Mouse (Mus musculus) hindbrain, embryonic 13.5 days (tissue): ENCODE measurements around the gene Ip6k3. TPM values are rescaled to one million over a fixed set of nuclear protein-coding genes. Genes with fewer than 3 reads are reported as not detected.

Experiments used
- ATAC-seq: fragments of 200-750 bp; cut with Nextera tagmentation; 2 replicates; pipeline ENCODE4 v1.8.0; 2017; ENCODE audit warnings: moderate TSS enrichment; ENCODE audit not compliant: low FRiP score
- H3K27ac ChIP-seq: fragments of 300-500 bp; sonication (generic); 2 replicates; pipeline ENCODE4 v1.5.1; 2015; ENCODE audit warnings: inconsistent platforms, mild to moderate bottlenecking, moderate library complexity
- H3K27me3 ChIP-seq: fragments of 300-500 bp; sonication (generic); 2 replicates; pipeline ENCODE4 v1.6.1; 2015; ENCODE audit warnings: mild to moderate bottlenecking, inconsistent platforms
- H3K36me3 ChIP-seq: fragments of 300-500 bp; sonication (generic); 2 replicates; pipeline ENCODE4 v1.6.1; 2015; ENCODE audit warnings: mild to moderate bottlenecking, inconsistent platforms
- H3K4me1 ChIP-seq: fragments of 300-500 bp; sonication (generic); replicated peaks from 2 replicates; pipeline ENCODE4 v1.6.1; 2015; ENCODE audit warnings: inconsistent platforms
- H3K4me2 ChIP-seq: fragments of 300-500 bp; sonication (generic); 2 replicates; pipeline ENCODE4 v1.6.1; 2015; ENCODE audit warnings: inconsistent platforms, mild to moderate bottlenecking, moderate library complexity
- H3K4me3 ChIP-seq: fragments of 300-500 bp; sonication (generic); 2 replicates; pipeline ENCODE4 v1.5.1; 2015; ENCODE audit warnings: mild to moderate bottlenecking, inconsistent platforms
- H3K9ac ChIP-seq: fragments of 300-500 bp; sonication (generic); 2 replicates; pipeline ENCODE4 v1.6.1; 2015; ENCODE audit warnings: mild to moderate bottlenecking, inconsistent platforms
- H3K9me3 ChIP-seq: fragments of 300-500 bp; sonication (generic); 2 replicates; pipeline ENCODE4 v1.6.1; 2016; ENCODE audit warnings: inconsistent platforms
- WGBS: fragments of 180-500 bp; shearing (Covaris S2); methylation state at CpG from one replicate; pipeline ENCODE4 v1.1.7; 2015; 5-methylcytosine and 5-hydroxymethylcytosine counted together
- polyA plus RNA-seq: library from polyadenylated mRNA; unstranded; fragments of >200 nt; fragmentation: Nextera tagmentation; extraction: Ambion mirVana; gene quantifications from 2 replicates; pipeline ENCODE4 v1.2.1, GENCODE M21; 2015

Gene Ip6k3
- polyA plus RNA-seq, 1 experiment from 2014 or later = 0.45 TPM

DNA sequence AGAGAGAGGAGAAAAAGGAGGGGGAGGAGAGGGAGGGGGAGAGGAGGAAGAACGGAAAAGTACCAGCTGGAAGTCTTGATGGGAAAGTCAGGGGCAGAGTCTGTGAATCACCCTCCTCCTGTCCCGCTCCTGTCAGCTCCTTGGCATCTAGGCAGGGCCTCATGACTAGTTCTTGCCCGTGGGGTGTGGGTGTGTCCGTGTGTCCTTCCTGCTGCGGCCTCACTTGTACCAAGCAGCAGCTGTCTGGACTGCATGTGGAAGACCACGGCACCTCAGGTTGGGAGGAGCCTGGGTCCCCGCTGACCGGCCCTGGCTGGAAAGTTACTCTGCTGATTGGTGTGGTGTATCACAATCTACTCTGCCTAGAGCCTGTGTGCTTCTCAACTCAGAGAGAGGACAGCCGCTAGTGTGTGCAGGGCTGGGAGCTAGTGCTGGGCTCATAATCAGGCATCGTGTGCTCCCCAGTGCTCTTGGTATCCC is 25.6 kb downstream of the Ip6k3 start:
- Histone ChIP-seq H3K9ac (no peak overlapping the region), H3K36me3 (no peaks in the 10 kb centered on the region), H3K4me1 (peaks cover 64% of the 10 kb centered on the region), H3K27me3 (no peaks in the 10 kb centered on the region), H3K9me3 (no peaks in the 10 kb centered on the region), H3K4me3 (no peak overlapping the region), H3K4me2 (no peak overlapping the region), H3K27ac (no peak overlapping the region)
- ATAC-seq = no peak
- WGBS = 61% methylated on average over 10 of the region's 10 CpGs

DNA sequence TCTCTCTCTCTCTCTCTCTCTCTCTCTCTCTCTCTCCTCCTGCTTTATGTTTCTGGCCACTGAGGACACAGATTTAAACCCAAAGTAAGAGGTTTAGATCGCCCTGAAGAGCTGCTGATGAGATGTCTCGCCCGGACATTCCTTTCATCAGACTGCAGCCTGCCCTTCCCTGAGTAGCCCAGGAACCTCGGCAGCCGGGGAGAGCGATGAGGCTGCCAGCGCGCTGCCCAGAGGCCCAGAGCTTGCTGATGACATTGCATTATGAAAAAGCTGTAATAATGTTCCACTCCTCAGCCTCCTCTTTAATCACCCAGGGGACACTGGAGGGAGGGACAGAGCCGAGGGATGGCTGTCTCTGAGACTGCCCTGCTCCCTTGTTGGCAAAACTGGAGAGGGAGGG is 27.3 kb downstream of the Ip6k3 start:
- ATAC-seq = 0 out of 2 replicates have a peak, but pooled peaks have one; percentile 32
- H3K27ac ChIP-seq = peak overlapping the region; percentile 72

DNA sequence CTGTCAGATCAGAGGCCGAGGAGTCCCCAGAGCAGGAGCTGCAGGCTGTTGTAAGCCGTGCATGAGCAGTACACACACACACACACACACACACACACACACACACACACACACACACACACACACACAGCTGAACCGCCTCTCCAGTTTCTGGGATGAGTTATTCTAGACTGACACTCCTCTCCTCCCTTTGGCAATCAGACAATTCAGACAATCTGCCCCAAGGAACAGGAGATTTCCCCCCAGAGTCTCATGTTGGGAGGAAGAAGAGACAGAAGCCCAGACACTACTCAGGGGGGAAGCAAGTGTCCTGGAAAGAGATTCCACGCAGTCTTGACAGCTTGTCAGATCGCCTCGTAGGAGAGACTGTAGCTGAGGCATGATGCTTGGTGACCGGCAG is 28.3 kb downstream of the Ip6k3 start:
- Histone ChIP-seq H3K27ac (peak overlapping the region; percentile 72), H3K9ac (no peak overlapping the region), H3K9me3 (no peaks in the 10 kb centered on the region), H3K4me2 (no peak overlapping the region), H3K4me3 (no peak overlapping the region), H3K27me3 (no peaks in the 10 kb centered on the region), H3K4me1 (peaks cover 60% of the 10 kb centered on the region), H3K36me3 (no peaks in the 10 kb centered on the region)
- no peak for ATAC-seq
- WGBS = 42% methylated on average over 7 of the region's 7 CpGs

More for the DNA sequence above, 27.3 kb downstream of the Ip6k3 start:
- peaks cover 53% of the 10 kb centered on the region for H3K4me1 ChIP-seq
- H3K9me3 ChIP-seq = no peaks in the 10 kb centered on the region
- H3K27me3 ChIP-seq = no peaks in the 10 kb centered on the region
- H3K36me3 ChIP-seq = no peaks in the 10 kb centered on the region
- WGBS = 43% methylated on average over 9 of the region's 9 CpGs
- H3K4me3 ChIP-seq = no peak overlapping the region
- no peak overlapping the region for H3K4me2 ChIP-seq
- H3K9ac ChIP-seq = no peak overlapping the region

DNA sequence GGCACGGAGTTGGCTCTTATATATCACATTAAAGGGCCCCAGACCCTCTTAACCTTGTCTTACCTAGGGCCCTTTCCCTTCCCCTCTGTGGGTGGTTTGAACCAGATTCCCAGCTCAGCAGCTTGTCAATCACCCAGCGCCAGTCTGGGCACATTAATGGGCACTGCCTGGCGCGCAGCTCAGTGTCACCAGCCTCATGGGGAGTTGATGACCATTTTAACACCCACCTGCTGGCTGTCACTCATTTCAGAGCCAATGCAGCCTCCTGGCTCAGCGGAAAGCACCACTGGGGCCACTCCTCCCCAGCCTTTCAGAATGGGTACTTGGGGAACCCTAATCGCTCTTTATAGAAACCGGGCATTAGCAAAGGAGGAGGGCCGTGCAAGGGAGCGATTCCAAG is 29.2 kb downstream of the Ip6k3 start:
- H3K4me1 ChIP-seq = peaks cover 59% of the 10 kb centered on the region
- H3K36me3 ChIP-seq = no peaks in the 10 kb centered on the region
- H3K9ac ChIP-seq = no peak overlapping the region
- ATAC-seq = no peak
- no peak overlapping the region for H3K4me2 ChIP-seq
- 53% methylated on average over 9 of the region's 9 CpGs for whole genome bisulfite sequencing
- H3K9me3 ChIP-seq = no peaks in the 10 kb centered on the region
- no peak overlapping the region for H3K4me3 ChIP-seq
- peak overlapping the region; percentile 30; the same call in 1 of the 2 replicates for H3K27ac ChIP-seq
- no peaks in the 10 kb centered on the region for H3K27me3 ChIP-seq

DNA sequence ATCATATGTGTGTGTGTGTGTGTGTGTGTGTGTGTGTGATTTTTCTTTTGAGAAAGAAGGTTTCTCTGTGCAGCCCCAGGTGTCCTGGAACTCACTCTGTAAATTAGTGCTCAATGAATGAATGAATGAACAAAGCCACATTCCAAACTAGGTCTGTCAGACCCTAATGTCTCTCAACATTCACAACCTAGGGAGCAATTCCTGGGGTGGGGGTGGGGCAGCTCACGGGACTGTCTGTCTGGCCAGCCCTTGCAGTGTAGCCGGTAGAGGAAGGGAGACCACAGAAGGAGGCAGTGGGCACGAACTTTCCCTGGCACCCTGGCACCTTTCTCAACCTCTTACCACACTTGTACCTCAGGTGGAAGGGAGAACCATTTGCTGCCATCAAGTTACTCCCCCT is 32.9 kb downstream of the Ip6k3 start:
- ATAC-seq = no peak
- peaks cover 65% of the 10 kb centered on the region for H3K4me1 ChIP-seq

DNA sequence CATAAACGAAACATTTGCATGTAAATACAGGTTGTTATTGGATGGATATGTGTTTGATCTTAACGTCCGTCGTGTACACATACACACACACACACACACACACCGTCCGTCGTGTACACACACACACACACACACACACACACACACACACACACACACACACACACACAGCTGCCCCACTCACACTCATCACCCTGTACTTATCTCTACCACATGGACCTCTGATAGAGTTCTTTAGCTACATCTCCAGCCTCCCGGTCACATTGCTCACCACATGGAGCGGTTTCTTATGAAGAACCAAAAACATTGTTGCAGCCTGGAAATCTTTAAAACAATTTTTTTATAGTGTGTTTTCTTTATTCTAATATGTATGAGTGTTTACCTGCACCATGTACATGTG is 33.4 kb downstream of the Ip6k3 start:
- Histone ChIP-seq H3K9ac (peak overlapping the region; percentile 75; the same call in 1 of the 2 replicates), H3K27ac (peak overlapping the region; percentile 89; the same call in 1 of the 2 replicates), H3K9me3 (no peaks in the 10 kb centered on the region), H3K4me2 (peak overlapping the region; percentile 49), H3K4me3 (peak overlapping the region; percentile 53), H3K4me1 (peaks cover 65% of the 10 kb centered on the region), H3K36me3 (0 out of 2 replicates have a peak, but pooled peaks cover 4% of the 10 kb centered on the region), H3K27me3 (no peaks in the 10 kb centered on the region)
- peak; percentile 9; the same call in 1 of the 2 replicates for ATAC-seq
- 33% methylated on average over 9 of the region's 9 CpGs for WGBS

More for the DNA sequence above, 32.9 kb downstream of the Ip6k3 start:
- Histone ChIP-seq H3K27me3 (no peaks in the 10 kb centered on the region), H3K9me3 (no peaks in the 10 kb centered on the region), H3K9ac (no peak overlapping the region), H3K36me3 (0 out of 2 replicates have a peak, but pooled peaks cover 4% of the 10 kb centered on the region), H3K27ac (no peak overlapping the region), H3K4me3 (no peak overlapping the region), H3K4me2 (no peak overlapping the region)
- WGBS = 37% methylated on average over 3 of the region's 3 CpGs

DNA sequence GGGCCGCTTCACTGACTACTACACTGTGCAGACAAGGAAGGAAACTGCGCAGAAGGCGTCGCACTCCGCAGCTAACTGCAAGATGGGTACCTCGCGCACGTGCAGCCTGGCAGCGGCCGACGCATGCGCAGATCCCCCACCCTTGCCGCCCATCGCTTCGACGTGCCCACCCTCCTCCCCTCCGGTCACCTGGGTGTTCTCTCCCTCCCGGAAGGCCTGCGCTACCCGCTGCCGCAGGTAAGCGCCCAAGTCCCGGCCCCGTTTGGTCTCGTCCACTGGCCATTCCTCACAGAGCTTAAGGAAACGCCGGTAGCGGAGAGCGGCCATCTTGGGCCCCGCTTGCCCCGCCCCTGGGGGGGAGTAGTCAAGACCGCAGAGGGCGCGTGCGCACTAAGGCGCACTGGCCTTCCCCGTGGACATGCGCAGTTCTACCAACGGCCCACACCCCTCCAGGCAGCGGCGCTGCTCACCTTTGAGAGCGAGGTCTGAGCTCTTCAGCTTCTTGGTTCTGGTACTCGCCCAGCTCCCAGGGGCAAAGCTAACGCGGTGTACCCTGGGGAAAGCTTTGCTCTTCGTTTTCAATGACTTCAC is 33.9 kb downstream of the Ip6k3 start, which contains the start of gene Uqcc2:
TSS of gene Uqcc2 (minus strand) at position 366 of the 591 bp plus-strand sequence.
- WGBS = under 1% methylated on average over 45 of the region's 46 CpGs
- Histone ChIP-seq H3K27ac (peak within 1 kb of the TSS; percentile 89), H3K9ac (peak within 1 kb of the TSS; percentile 75), H3K4me3 (peak within 1 kb of the TSS; percentile 53), H3K4me2 (peak within 1 kb of the TSS; percentile 49), H3K27me3 (no peaks in the 10 kb centered on the region), H3K4me1 (peaks cover 65% of the 10 kb centered on the region), H3K9me3 (no peaks in the 10 kb centered on the region), H3K36me3 (0 out of 2 replicates have a peak, but pooled peaks cover 4% of the 10 kb centered on the region)
- peak; percentile 90 for ATAC-seq

DNA sequence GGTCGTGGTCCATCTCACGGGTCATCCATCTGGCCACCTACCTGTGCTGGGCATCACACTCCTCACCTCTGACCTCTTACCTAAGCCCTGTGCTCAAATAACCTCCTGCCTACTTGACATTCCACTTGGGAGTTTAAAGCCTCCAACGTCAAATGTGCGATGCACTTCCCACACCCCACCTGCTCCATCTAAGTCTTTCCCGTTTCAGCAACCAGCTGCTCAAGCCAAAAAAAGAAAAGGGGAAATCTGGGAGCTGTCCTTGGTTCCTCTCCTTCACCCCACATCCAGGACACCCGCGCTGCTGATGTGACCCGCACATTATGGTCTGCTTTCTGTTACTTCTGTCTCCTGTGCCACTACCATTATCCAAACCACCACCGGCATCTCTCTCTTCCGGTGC is 35.4 kb downstream of the Ip6k3 start:
- Histone ChIP-seq H3K9ac (no peak overlapping the region), H3K27ac (no peak overlapping the region), H3K4me2 (no peak overlapping the region), H3K9me3 (no peaks in the 10 kb centered on the region), H3K4me3 (no peak overlapping the region), H3K27me3 (no peaks in the 10 kb centered on the region), H3K36me3 (0 out of 2 replicates have a peak, but pooled peaks cover 4% of the 10 kb centered on the region), H3K4me1 (peaks cover 74% of the 10 kb centered on the region)
- no peak for ATAC-seq
- 90% methylated on average over 10 of the region's 10 CpGs for WGBS

DNA sequence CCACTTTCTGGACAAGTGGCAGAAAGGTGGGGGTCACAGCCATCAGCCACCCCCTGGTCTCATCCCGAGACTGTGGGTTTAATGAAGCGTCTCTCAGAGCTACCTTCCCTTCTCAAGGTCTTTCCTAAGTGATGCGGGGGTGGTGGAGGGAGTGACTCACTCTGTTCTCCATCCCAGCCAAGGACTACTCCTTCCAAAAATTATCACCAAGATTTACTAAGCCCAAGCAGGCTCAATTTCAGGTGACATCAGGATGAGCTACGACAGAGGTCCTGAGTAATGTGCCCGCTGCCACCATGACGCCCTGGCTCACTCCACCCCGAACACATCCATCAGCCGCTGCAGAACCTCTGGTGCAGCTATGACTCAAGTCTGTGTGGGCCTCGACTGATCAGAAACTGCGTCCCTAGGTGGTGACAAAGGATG is 36.3 kb downstream of the Ip6k3 start:
- H3K9ac ChIP-seq = peak overlapping the region; percentile 59; the same call in 1 of the 2 replicates
- H3K9me3 ChIP-seq = no peaks in the 10 kb centered on the region
- 79% methylated on average over 10 of the region's 10 CpGs for WGBS
- no peak overlapping the region for H3K27ac ChIP-seq
- no peak for ATAC-seq
- H3K4me3 ChIP-seq = no peak overlapping the region
- H3K27me3 ChIP-seq = no peaks in the 10 kb centered on the region
- 0 out of 2 replicates have a peak, but pooled peaks cover 4% of the 10 kb centered on the region for H3K36me3 ChIP-seq
- peaks cover 82% of the 10 kb centered on the region for H3K4me1 ChIP-seq
- no peak overlapping the region for H3K4me2 ChIP-seq

DNA sequence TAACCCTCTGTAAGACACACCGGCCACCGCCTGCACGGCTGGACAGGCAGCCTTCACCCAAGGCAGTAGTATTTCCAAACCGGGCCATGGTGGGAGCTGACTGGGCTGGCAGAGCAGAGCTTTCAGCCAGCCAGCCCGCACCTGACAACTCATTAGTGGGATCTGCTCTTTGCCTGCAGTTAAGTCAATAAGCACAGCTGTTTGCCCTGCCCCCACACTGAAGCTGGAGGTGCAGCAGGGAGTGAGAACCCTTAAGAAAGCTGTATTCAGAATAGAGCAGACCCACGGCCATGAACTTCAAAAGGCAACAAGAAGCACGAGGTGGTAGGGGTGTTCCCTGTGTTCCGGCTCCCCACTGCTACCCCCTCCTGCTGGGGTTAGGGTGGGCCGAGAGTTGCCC is 37.3 kb downstream of the Ip6k3 start:
- Histone ChIP-seq H3K27ac (peak overlapping the region; percentile 72), H3K9me3 (no peaks in the 10 kb centered on the region), H3K4me1 (peaks cover 89% of the 10 kb centered on the region), H3K36me3 (0 out of 2 replicates have a peak, but pooled peaks cover 4% of the 10 kb centered on the region), H3K27me3 (no peaks in the 10 kb centered on the region), H3K9ac (peak overlapping the region; percentile 59), H3K4me2 (peak overlapping the region; percentile 6; the same call in 1 of the 2 replicates), H3K4me3 (no peak overlapping the region)
- WGBS = 57% methylated on average over 9 of the region's 9 CpGs
- ATAC-seq = no peak

DNA sequence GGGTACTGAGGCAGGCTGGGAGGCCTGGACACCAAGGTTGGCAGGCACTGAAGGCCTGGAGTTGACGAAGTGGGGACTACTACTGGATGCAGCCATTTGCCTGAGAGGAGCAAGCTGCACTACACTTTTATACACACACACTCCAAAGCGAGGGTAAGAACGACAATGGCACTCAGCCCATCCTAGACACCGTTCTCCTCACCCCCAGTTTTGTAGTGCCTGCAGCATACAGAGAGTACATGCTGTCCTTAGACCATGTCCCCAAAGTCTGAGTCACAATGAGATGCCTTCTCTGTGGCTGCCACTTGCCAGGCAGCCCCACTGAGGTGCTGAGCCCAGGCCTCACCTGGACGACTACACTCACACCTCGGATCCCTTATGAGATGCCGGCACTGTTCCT is 37.8 kb downstream of the Ip6k3 start:
- Histone ChIP-seq H3K4me3 (no peak overlapping the region), H3K27ac (peak overlapping the region; percentile 72), H3K9me3 (no peaks in the 10 kb centered on the region), H3K9ac (peak overlapping the region; percentile 59), H3K36me3 (0 out of 2 replicates have a peak, but pooled peaks cover 4% of the 10 kb centered on the region), H3K27me3 (no peaks in the 10 kb centered on the region), H3K4me1 (peaks cover 89% of the 10 kb centered on the region), H3K4me2 (0 out of 2 replicates have a peak overlapping the region, but pooled peaks have one; percentile 6)
- no peak for ATAC-seq
- 81% methylated on average over 7 of the region's 7 CpGs for WGBS

DNA sequence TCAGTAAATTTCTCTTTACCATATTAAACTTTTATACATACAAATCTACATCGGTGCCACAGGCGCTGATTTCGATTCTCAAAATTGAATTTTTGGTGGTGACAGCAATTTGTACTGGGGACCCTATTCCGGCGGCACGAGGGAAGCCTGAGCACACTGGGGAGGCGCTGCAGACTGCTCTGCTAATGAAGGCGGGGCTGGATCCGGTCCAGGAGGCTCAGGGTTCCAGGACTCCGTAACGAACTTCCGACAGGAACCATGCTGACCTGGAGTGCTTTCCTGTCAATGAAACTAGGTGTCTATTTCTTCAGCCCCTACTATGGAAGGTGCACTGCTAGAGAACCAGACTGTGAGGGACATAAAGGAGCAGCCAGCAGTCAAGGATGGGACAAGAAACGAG is 38.3 kb downstream of the Ip6k3 start:
- Histone ChIP-seq H3K9me3 (no peaks in the 10 kb centered on the region), H3K27me3 (no peaks in the 10 kb centered on the region), H3K4me2 (no peak overlapping the region), H3K9ac (peak overlapping the region; percentile 59), H3K27ac (peak overlapping the region; percentile 72; the same call in 1 of the 2 replicates), H3K36me3 (0 out of 2 replicates have a peak, but pooled peaks cover 4% of the 10 kb centered on the region), H3K4me1 (peaks cover 92% of the 10 kb centered on the region), H3K4me3 (no peak overlapping the region)
- 75% methylated on average over 13 of the region's 13 CpGs for WGBS
- ATAC-seq = no peak
